Mouse (Mus musculus) thymus, adult 2 months (tissue): Measurements from ENCODE around the gene Chd3. TPM values are rescaled to one million over a fixed set of nuclear protein-coding genes. Genes with fewer than 3 reads are reported as not detected.
A peak's percentile ranks its signal among the peaks of the same experiment; 100 is the strongest.

ENCODE experiments used
- DNase-seq: peaks from one replicate; pipeline ENCODE4 v3.0.0; 2021
- H3K27ac ChIP-seq: fragments of 200-500 bp; 2 replicates; pipeline ENCODE4 v1.5.1; 2012; ENCODE audit warnings: low read length, control low read depth; ENCODE audit not compliant: control insufficient read depth, insufficient read depth
- H3K27me3 ChIP-seq: fragments of 200-500 bp; 2 replicates; pipeline ENCODE4 v1.6.1; 2012; ENCODE audit warnings: mild to moderate bottlenecking, low read length, moderate library complexity, mixed read lengths; ENCODE audit not compliant: control insufficient read depth, insufficient read depth
- H3K36me3 ChIP-seq: fragments of 200-500 bp; 2 replicates; pipeline ENCODE4 v1.6.1; 2012; ENCODE audit warnings: mild to moderate bottlenecking, low read length, moderate library complexity; ENCODE audit not compliant: control insufficient read depth, insufficient read depth
- H3K4me1 ChIP-seq: fragments of 200-500 bp; replicated peaks from 2 replicates; pipeline ENCODE4 v1.6.1; 2012; ENCODE audit warnings: low read length; ENCODE audit not compliant: control insufficient read depth, insufficient read depth
- H3K4me3 ChIP-seq: fragments of 200-500 bp; 2 replicates; pipeline ENCODE4 v1.5.1; 2012; ENCODE audit warnings: mild to moderate bottlenecking, low read length, control low read depth, moderate library complexity; ENCODE audit not compliant: control insufficient read depth, insufficient read depth
- CTCF ChIP-seq: fragments of 200-500 bp; IDR thresholded peaks from 2 replicates; pipeline ENCODE4 v1.5.1; 2012; ENCODE audit warnings: mild to moderate bottlenecking, control low read depth, low read length, moderate library complexity, borderline replicate concordance; ENCODE audit not compliant: control insufficient read depth, poor library complexity, insufficient read depth; ENCODE audit errors: extremely low read depth
- POLR2A ChIP-seq: fragments of 200-500 bp; IDR thresholded peaks from 2 replicates; pipeline ENCODE4 v1.6.1; 2012; ENCODE audit warnings: mild to moderate bottlenecking, low read length, control low read depth, moderate library complexity; ENCODE audit not compliant: control insufficient read depth, poor library complexity, insufficient read depth; ENCODE audit errors: extremely low read depth
- WGBS: fragments of 180-500 bp; shearing (Covaris S2); methylation state at CpG from one replicate; pipeline ENCODE4 v1.1.7; 2018; 5-methylcytosine and 5-hydroxymethylcytosine counted together
- polyA plus RNA-seq: library from polyadenylated mRNA; depleted of rRNA; stranded (reverse); fragments of >200 nt; gene quantifications from 2 replicates; pipeline ENCODE4 v1.2.3, GENCODE M21; 2012

Chd3 gene
- polyA plus RNA-seq, 1 experiment = 280 TPM

- TF ChIP-seq POLR2A (no peak), CTCF (no peak)
- Histone ChIP-seq H3K36me3 (no peaks in the 10 kb centered on the region), H3K4me1 (peaks cover 44% of the 10 kb centered on the region), H3K27me3 (no peaks in the 10 kb centered on the region), H3K27ac (peak overlapping the region; percentile 89), H3K4me3 (peak overlapping the region; percentile 90)
- under 1% methylated on average over 97 of the region's 106 CpGs for WGBS
- peak; percentile 50 for DNase-seq
Observed at GRCm38 (mm10) chr11:69368356-69369214, 621 bp downstream of the Chd3 start.

GRCm38 (mm10) chr11:69367616-69368355 is 1.4 kb downstream of the Chd3 start:
- H3K4me1 ChIP-seq = peaks cover 44% of the 10 kb centered on the region
- TF ChIP-seq CTCF = no peak
- TF ChIP-seq POLR2A = no peak
- H3K4me3 ChIP-seq = peak overlapping the region; percentile 90
- WGBS = under 1% methylated on average over 22 of the region's 22 CpGs
- peak; percentile 31 for DNase-seq
- no peaks in the 10 kb centered on the region for H3K27me3 ChIP-seq
- H3K27ac ChIP-seq = peak overlapping the region; percentile 89
- H3K36me3 ChIP-seq = peaks cover 2% of the 10 kb centered on the region; the same call in 1 of the 2 replicates

GRCm38 (mm10) chr11:69366855-69367615 is 2.2 kb downstream of the Chd3 start:
- TF ChIP-seq CTCF = no peak
- no peak for TF ChIP-seq POLR2A
- Histone ChIP-seq H3K4me3 (peak overlapping the region; percentile 90), H3K27me3 (no peaks in the 10 kb centered on the region), H3K27ac (peak overlapping the region; percentile 89), H3K4me1 (peaks cover 41% of the 10 kb centered on the region), H3K36me3 (peaks cover 8% of the 10 kb centered on the region; the same call in 1 of the 2 replicates)
- under 1% methylated on average over 22 of the region's 22 CpGs for WGBS
- peak; percentile 62 for DNase-seq

GRCm38 (mm10) chr11:69366157-69366854 is 2.9 kb downstream of the Chd3 start:
- Histone ChIP-seq H3K36me3 (peaks cover 10% of the 10 kb centered on the region; the same call in 1 of the 2 replicates), H3K4me1 (peaks cover 37% of the 10 kb centered on the region), H3K4me3 (peak overlapping the region; percentile 44), H3K27ac (peak overlapping the region; percentile 42), H3K27me3 (no peaks in the 10 kb centered on the region)
- peak; percentile 90 for DNase-seq
- TF ChIP-seq CTCF (no peak; the same call in 1 of the 2 replicates), POLR2A (peak; percentile 51; the same call in 1 of the 2 replicates)
- WGBS = under 1% methylated on average over 26 of the region's 26 CpGs

- no peak for DNase-seq
- no peaks in the 10 kb centered on the region for H3K27me3 ChIP-seq
- peaks cover 10% of the 10 kb centered on the region; the same call in 1 of the 2 replicates for H3K36me3 ChIP-seq
- H3K27ac ChIP-seq = peak overlapping the region; percentile 42; the same call in 1 of the 2 replicates
- H3K4me3 ChIP-seq = peak overlapping the region; percentile 44; the same call in 1 of the 2 replicates
- 42% methylated on average over 6 of the region's 6 CpGs for WGBS
- TF ChIP-seq CTCF (no peak), POLR2A (no peak)
- H3K4me1 ChIP-seq = peaks cover 35% of the 10 kb centered on the region
Observed at GRCm38 (mm10) chr11:69365722-69366121, 3.5 kb downstream of the Chd3 start.
